Mouse (Mus musculus): Measurements from ENCODE around the gene Vps54.
A peak's percentile ranks its signal among the peaks of the same experiment; 100 is the strongest.

DNA sequence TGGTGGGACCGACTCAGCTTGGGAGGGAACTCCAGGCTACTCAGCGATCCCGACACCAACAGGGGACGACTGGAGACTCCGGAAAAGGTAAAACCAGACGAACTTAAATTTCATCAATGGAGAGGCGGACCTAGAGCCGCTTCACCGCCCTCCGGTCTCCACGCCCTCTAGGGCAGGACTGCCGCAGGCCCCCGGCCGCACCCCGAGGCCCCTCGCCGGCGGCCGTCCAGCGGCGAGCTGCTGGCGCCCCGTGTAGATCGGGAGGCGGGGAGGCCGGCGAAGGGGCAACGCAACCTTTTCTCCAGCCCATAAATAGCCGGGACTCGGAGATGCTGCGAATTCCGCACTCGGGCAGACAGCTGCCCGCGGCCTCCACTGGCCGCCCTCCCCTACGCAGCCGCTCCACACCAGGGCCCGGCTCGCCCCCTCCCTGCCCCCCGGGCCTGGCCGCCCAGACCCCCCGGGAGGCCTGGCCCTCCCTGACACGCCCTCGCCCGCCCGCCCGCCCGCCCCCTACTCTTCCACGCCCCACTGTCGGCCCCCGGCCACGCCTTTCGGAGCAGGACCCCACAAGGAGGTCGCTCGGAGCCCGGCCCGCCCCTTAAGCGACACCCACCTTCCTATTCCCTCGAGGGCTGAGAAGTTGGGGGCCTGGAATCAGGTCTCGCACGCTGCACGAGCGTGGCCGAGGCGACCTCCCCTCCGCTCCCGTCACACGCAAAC lies 131.5 kb downstream of the Vps54 start:
- TF ChIP-seq POLR2A (IDR thresholded peaks at IDR 0.05; ENCODE audit: low read depth, low read length) (peak; percentile 72), CTCF (conservative IDR thresholded peaks at IDR 0.05 in 1 of 2, IDR thresholded peaks at IDR 0.05 in 1 of 2; ENCODE audit: low read depth in 2 of 2, low read length in 2 of 2) (peak in 1 of 2 experiments; percentile 9; a peak in 1 of 4 replicates), ZMIZ1 (IDR thresholded peaks at IDR 0.05; ENCODE audit: low read depth, low read length) (peak; percentile 81), ZC3H11A (IDR thresholded peaks at IDR 0.05; ENCODE audit: low read depth, low read length) (no peak), USF1 (IDR thresholded peaks at IDR 0.05; ENCODE audit: low read depth, low read length) (no peak), MAFK (IDR thresholded peaks at IDR 0.05; ENCODE audit: insufficient replicate concordance, low read length) (no peak), ZKSCAN1 (IDR thresholded peaks at IDR 0.05; ENCODE audit: borderline replicate concordance, low read depth, low read length) (no peak), POLR2AphosphoS2 (IDR thresholded peaks at IDR 0.05; ENCODE audit: low read depth, low read length) (0 out of 2 replicates have a peak, but pooled peaks have one; percentile 25), MAX (IDR thresholded peaks at IDR 0.05; ENCODE audit: low read length) (no peak), UBTF (IDR thresholded peaks at IDR 0.05; ENCODE audit: low read depth, low read length) (peak; percentile 83), ELF1 (IDR thresholded peaks at IDR 0.05; ENCODE audit: low read depth, low read length) (peak; percentile 61), CHD1 (IDR thresholded peaks at IDR 0.05; ENCODE audit: low read depth, low read length) (0 out of 2 replicates have a peak, but pooled peaks have one; percentile 61), EP300 (IDR thresholded peaks at IDR 0.05; ENCODE audit: low read length) (0 out of 2 replicates have a peak, but pooled peaks have one; percentile 14), KAT2A (IDR thresholded peaks at IDR 0.05; ENCODE audit: insufficient replicate concordance, low read length) (0 out of 2 replicates have a peak, but pooled peaks have one; percentile 25)
